Mouse (Mus musculus) intestine, embryonic 14.5 days (tissue): ENCODE measurements around the gene Mgat5. TPM values are rescaled to one million over a fixed set of nuclear protein-coding genes. Genes with fewer than 3 reads are reported as not detected.

ENCODE experiments used
- ATAC-seq: fragments of 200-750 bp; cut with Nextera tagmentation; replicated peaks from 2 replicates; pipeline ENCODE4 v1.8.0; 2017; ENCODE audit warnings: low read depth, moderate number of reproducible peaks, moderate TSS enrichment, moderate library complexity; ENCODE audit not compliant: low FRiP score, low TSS enrichment
- DNase-seq: peaks from one replicate; pipeline ENCODE4 v3.0.0-alpha.2; 2018; ENCODE audit warnings: low spot score
- H3K27ac ChIP-seq: fragments of 300-500 bp; sonication (generic); 2 replicates; pipeline ENCODE4 v1.5.1; 2014; ENCODE audit warnings: low read depth, mild to moderate bottlenecking, control low read depth
- H3K27me3 ChIP-seq: fragments of 300-500 bp; sonication (generic); replicated peaks from 2 replicates; pipeline ENCODE4 v1.6.1; 2014; ENCODE audit warnings: low read length, control low read depth; ENCODE audit not compliant: control insufficient read depth, insufficient read depth
- H3K36me3 ChIP-seq: fragments of 300-500 bp; sonication (generic); 2 replicates; pipeline ENCODE4 v1.6.1; 2014; ENCODE audit warnings: low read length, control low read depth; ENCODE audit not compliant: control insufficient read depth, insufficient read depth
- H3K4me1 ChIP-seq: fragments of 300-500 bp; sonication (generic); replicated peaks from 2 replicates; pipeline ENCODE4 v1.6.1; 2014; ENCODE audit warnings: low read length, control low read depth, mixed read lengths; ENCODE audit not compliant: control insufficient read depth, insufficient read depth
- H3K4me2 ChIP-seq: fragments of 300-500 bp; sonication (generic); 2 replicates; pipeline ENCODE4 v1.6.1; 2014; ENCODE audit warnings: low read length
- H3K4me3 ChIP-seq: fragments of 300-500 bp; sonication (generic); 2 replicates; pipeline ENCODE4 v1.5.1; 2014; ENCODE audit warnings: low read depth, low read length, control low read depth, mixed read lengths
- H3K9ac ChIP-seq: fragments of 300-500 bp; sonication (generic); 2 replicates; pipeline ENCODE4 v1.6.1; 2014; ENCODE audit warnings: mild to moderate bottlenecking, low read length
- H3K9me3 ChIP-seq: fragments of 300-500 bp; sonication (generic); 2 replicates; pipeline ENCODE4 v1.6.1; 2016; ENCODE audit warnings: low read length, control low read depth; ENCODE audit not compliant: control insufficient read depth
- WGBS: fragments of 180-500 bp; shearing (Covaris S2); extraction: QIAGEN DNeasy Blood & Tissue Kit; methylation state at CpG from one replicate; pipeline ENCODE4 v1.1.7; 2014; 5-methylcytosine and 5-hydroxymethylcytosine counted together
- polyA plus RNA-seq: library from polyadenylated mRNA; unstranded; fragments of >200 nt; fragmentation: Nextera tagmentation; extraction: Ambion mirVana; gene quantifications from 2 replicates; pipeline ENCODE4 v1.2.1, GENCODE M21; 2014

The Mgat5 gene
- polyA plus RNA-seq, 1 experiment from 2014 or later = 7.3 TPM

DNA sequence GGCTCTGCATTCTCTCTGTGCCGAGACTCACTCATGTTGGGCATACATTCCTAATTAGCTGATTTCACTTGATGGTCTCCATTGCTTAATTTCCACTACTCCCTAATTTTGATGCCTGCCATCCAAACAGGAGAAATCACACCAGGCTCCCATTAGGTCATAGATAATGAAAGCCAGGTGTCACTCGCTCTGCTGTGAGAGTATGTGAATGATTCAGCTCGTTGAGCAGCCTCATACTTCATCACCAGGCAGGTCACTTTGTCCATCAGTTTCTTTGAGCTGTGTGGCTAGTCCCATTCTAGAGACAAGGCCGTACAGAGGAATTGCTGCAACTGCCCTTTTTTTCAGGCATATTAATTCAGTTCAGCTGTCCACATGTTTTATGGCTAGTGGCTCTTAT lies 167.3 kb downstream of the Mgat5 start:
- Histone ChIP-seq H3K9me3 (no peaks in the 10 kb centered on the region), H3K4me2 (no peak overlapping the region), H3K4me1 (no peaks in the 10 kb centered on the region), H3K27me3 (no peaks in the 10 kb centered on the region), H3K4me3 (no peak overlapping the region), H3K27ac (no peak overlapping the region), H3K9ac (no peak overlapping the region), H3K36me3 (peaks cover 11% of the 10 kb centered on the region)
- WGBS = 82% methylated on average over 4 of the region's 4 CpGs
- ATAC-seq (no peak), DNase-seq (no peak)

DNA sequence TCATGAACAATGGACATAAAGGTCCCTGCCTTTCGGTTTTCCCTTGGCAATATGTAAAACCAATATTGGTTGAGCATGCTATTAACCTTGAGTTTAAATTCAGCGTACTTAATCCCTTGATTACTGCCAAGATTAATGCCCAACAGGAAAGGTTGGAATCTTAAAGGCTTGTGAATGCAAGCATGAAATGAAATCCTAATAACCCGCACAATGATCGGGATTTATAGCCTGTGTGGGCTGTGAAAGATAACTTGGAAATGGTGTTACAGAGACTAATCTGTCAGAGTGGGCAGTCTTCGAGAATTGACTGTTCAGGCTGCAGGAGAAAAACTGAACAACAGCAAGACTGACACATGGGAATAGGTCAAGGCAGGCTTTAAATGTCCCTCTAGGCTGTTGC lies 168.7 kb downstream of the Mgat5 start:
- Histone ChIP-seq H3K4me1 (no peaks in the 10 kb centered on the region), H3K27ac (no peak overlapping the region), H3K4me3 (no peak overlapping the region), H3K4me2 (no peak overlapping the region), H3K36me3 (peaks cover 4% of the 10 kb centered on the region), H3K27me3 (no peaks in the 10 kb centered on the region), H3K9me3 (no peaks in the 10 kb centered on the region), H3K9ac (no peak overlapping the region)
- no peak for ATAC-seq
- DNase-seq = no peak
- WGBS = 73% methylated on average over 5 of the region's 5 CpGs

- ATAC-seq = no peak
- H3K27me3 ChIP-seq = no peaks in the 10 kb centered on the region
- no peak overlapping the region for H3K4me2 ChIP-seq
- no peaks in the 10 kb centered on the region for H3K4me1 ChIP-seq
- peaks cover 4% of the 10 kb centered on the region for H3K36me3 ChIP-seq
- no peak overlapping the region for H3K4me3 ChIP-seq
- no peak overlapping the region for H3K27ac ChIP-seq
- 50% methylated on average over 3 of the region's 3 CpGs for WGBS
- H3K9ac ChIP-seq = no peak overlapping the region
- DNase-seq = no peak
- no peaks in the 10 kb centered on the region for H3K9me3 ChIP-seq
Measured at GRCm38 (mm10) chr1:127374157-127374556, 169.3 kb downstream of the Mgat5 start.

GRCm38 (mm10) chr1:127380140-127380539 lies 175.3 kb downstream of the Mgat5 start:
- Histone ChIP-seq H3K27me3 (no peaks in the 10 kb centered on the region), H3K36me3 (peaks cover 7% of the 10 kb centered on the region), H3K9ac (no peak overlapping the region), H3K4me1 (no peaks in the 10 kb centered on the region; the same call in 1 of the 2 replicates), H3K9me3 (no peaks in the 10 kb centered on the region), H3K4me3 (no peak overlapping the region), H3K27ac (no peak overlapping the region), H3K4me2 (no peak overlapping the region)
- 55% methylated on average over 4 of the region's 4 CpGs for WGBS
- no peak for DNase-seq
- ATAC-seq = no peak

GRCm38 (mm10) chr1:127380749-127381501 lies 176.1 kb downstream of the Mgat5 start:
- WGBS = 56% methylated on average over 13 of the region's 13 CpGs
- Histone ChIP-seq H3K4me2 (no peak overlapping the region), H3K4me1 (no peaks in the 10 kb centered on the region; the same call in 1 of the 2 replicates), H3K36me3 (peaks cover 10% of the 10 kb centered on the region), H3K9ac (no peak overlapping the region), H3K27me3 (no peaks in the 10 kb centered on the region), H3K9me3 (no peaks in the 10 kb centered on the region), H3K27ac (no peak overlapping the region), H3K4me3 (no peak overlapping the region)
- no peak for DNase-seq
- no peak for ATAC-seq

- Histone ChIP-seq H3K9me3 (no peaks in the 10 kb centered on the region), H3K27me3 (no peaks in the 10 kb centered on the region), H3K36me3 (peaks cover 18% of the 10 kb centered on the region), H3K4me3 (no peak overlapping the region), H3K4me2 (no peak overlapping the region), H3K27ac (no peak overlapping the region), H3K9ac (no peak overlapping the region), H3K4me1 (no peaks in the 10 kb centered on the region; the same call in 1 of the 2 replicates)
- ATAC-seq = no peak
- no peak for DNase-seq
- WGBS = 84% methylated on average over 7 of the region's 7 CpGs
Measured at GRCm38 (mm10) chr1:127383071-127383470, 178.3 kb downstream of the Mgat5 start.

DNA sequence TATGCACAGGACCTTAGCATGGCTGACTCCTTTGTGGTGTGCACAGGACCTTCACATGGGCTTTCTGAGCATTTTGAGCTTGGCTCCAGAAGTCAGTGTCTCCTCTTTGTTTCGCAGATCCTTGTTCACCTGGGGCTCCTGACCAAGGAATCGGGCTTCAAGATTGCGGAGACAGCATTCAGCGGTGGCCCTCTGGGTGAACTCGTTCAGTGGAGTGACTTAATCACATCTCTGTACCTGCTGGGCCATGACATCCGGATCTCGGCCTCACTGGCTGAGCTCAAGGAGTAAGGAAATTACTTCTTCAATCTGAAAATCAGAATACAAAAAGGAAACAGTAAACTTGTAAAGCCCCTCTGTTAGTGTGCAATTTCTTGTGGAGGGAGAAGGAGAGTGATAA lies 182.4 kb downstream of the Mgat5 start:
- WGBS = 94% methylated on average over 7 of the region's 7 CpGs
- Histone ChIP-seq H3K27me3 (no peaks in the 10 kb centered on the region), H3K4me3 (no peak overlapping the region), H3K4me1 (no peaks in the 10 kb centered on the region), H3K36me3 (peaks cover 28% of the 10 kb centered on the region), H3K4me2 (no peak overlapping the region), H3K27ac (no peak overlapping the region), H3K9me3 (peaks cover 5% of the 10 kb centered on the region; the same call in 1 of the 2 replicates), H3K9ac (no peak overlapping the region)
- no peak for DNase-seq
- no peak for ATAC-seq

- no peaks in the 10 kb centered on the region for H3K4me1 ChIP-seq
- H3K36me3 ChIP-seq = peaks cover 28% of the 10 kb centered on the region
- no peak overlapping the region for H3K27ac ChIP-seq
- H3K4me2 ChIP-seq = no peak overlapping the region
- H3K27me3 ChIP-seq = no peaks in the 10 kb centered on the region
- H3K9me3 ChIP-seq = peaks cover 5% of the 10 kb centered on the region; the same call in 1 of the 2 replicates
- ATAC-seq (no peak), DNase-seq (no peak)
- whole genome bisulfite sequencing = 93% methylated on average over 9 of the region's 9 CpGs
- H3K9ac ChIP-seq = no peak overlapping the region
- no peak overlapping the region for H3K4me3 ChIP-seq
Measured at GRCm38 (mm10) chr1:127387661-127388060, 182.8 kb downstream of the Mgat5 start.

DNA sequence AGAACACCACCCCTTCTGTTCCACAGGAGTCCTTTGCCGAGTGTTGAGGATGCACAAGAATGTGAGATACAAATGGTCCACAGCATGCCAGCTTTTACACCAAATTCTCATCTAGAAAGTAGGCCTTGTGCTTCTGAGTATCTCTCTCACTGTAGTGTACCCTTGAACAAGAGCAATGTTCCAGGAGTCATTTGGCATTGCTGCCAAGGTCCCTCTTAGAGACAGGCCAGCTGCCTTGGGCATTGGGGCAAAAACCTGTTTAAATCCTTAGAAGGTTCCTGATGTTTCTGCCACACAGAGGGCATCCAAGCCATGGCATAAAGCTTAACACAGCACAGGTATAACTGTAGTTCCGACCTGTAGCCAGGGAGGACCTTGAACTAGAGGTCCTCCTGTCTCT lies 189.9 kb downstream of the Mgat5 start:
- no peak overlapping the region for H3K9ac ChIP-seq
- H3K9me3 ChIP-seq = peaks cover 5% of the 10 kb centered on the region; the same call in 1 of the 2 replicates
- H3K27me3 ChIP-seq = no peaks in the 10 kb centered on the region
- ATAC-seq (no peak), DNase-seq (no peak)
- peaks cover 14% of the 10 kb centered on the region; the same call in 1 of the 2 replicates for H3K36me3 ChIP-seq
- no peak overlapping the region for H3K4me2 ChIP-seq
- H3K4me1 ChIP-seq = no peaks in the 10 kb centered on the region
- 95% methylated on average over 2 of the region's 2 CpGs for WGBS
- no peak overlapping the region for H3K27ac ChIP-seq
- H3K4me3 ChIP-seq = no peak overlapping the region
